Mouse (Mus musculus): Measurements from ENCODE around the gene Kif21a. TPM values are rescaled to one million over a fixed set of nuclear protein-coding genes. Genes with fewer than 3 reads are reported as not detected.
A peak's percentile ranks its signal among the peaks of the same experiment; 100 is the strongest.

Kif21a gene
- total RNA-seq, 2 experiments from 2014 or later = 18.2 to 18.9 TPM

GRCm38 (mm10) chr15:91018161-91018860 is 31.4 kb downstream of the Kif21a start:
- no peak for DNase-seq

GRCm38 (mm10) chr15:91017261-91018160 is 32.2 kb downstream of the Kif21a start:
- no peak for DNase-seq

- DNase-seq = no peak
These were observed 33.4 kb downstream of the Kif21a start for GRCm38 (mm10) chr15:91016366-91016765.

GRCm38 (mm10) chr15:91012793-91013580 is 36.8 kb downstream of the Kif21a start:
- DNase-seq = peak; percentile 25

GRCm38 (mm10) chr15:91010218-91010617 is 39.5 kb downstream of the Kif21a start:
- DNase-seq = no peak

- no peak for DNase-seq
These were observed 42.5 kb downstream of the Kif21a start for GRCm38 (mm10) chr15:91007123-91007830.

- no peak for DNase-seq
These were observed 45.0 kb downstream of the Kif21a start for GRCm38 (mm10) chr15:91004726-91005125.

GRCm38 (mm10) chr15:91001037-91001616 is 48.6 kb downstream of the Kif21a start:
- no peak for DNase-seq

- DNase-seq = no peak
These were observed 49.3 kb downstream of the Kif21a start for GRCm38 (mm10) chr15:91000280-91001036.

GRCm38 (mm10) chr15:90992871-90993270 is 56.9 kb downstream of the Kif21a start:
- DNase-seq = no peak

GRCm38 (mm10) chr15:90992388-90992787 is 57.4 kb downstream of the Kif21a start:
- DNase-seq = peak; percentile 26

GRCm38 (mm10) chr15:90991843-90992242 is 57.9 kb downstream of the Kif21a start:
- no peak for DNase-seq

- DNase-seq = no peak
These were observed 62.0 kb downstream of the Kif21a start for GRCm38 (mm10) chr15:90987714-90988250.

- DNase-seq = no peak
These were observed 73.8 kb downstream of the Kif21a start for GRCm38 (mm10) chr15:90975914-90976313.

- no peak for DNase-seq
These were observed 77.6 kb downstream of the Kif21a start for GRCm38 (mm10) chr15:90971914-90972767.

- no peak for DNase-seq
These were observed 86.4 kb downstream of the Kif21a start for GRCm38 (mm10) chr15:90963320-90963719.

- no peak for DNase-seq
These were observed 87.2 kb downstream of the Kif21a start for GRCm38 (mm10) chr15:90962548-90962947.

GRCm38 (mm10) chr15:90960831-90961554 is 88.8 kb downstream of the Kif21a start:
- DNase-seq = no peak

GRCm38 (mm10) chr15:90951383-90951782 is 98.4 kb downstream of the Kif21a start:
- DNase-seq = no peak

Measured in adrenal gland, postnatal 10 days (tissue).